Mouse (Mus musculus): ENCODE data around the gene Olfr711.
"Not testable (repeated sequence)": the region's sequence is repeated elsewhere in the genome, so short reads cannot be mapped to it uniquely, and the experiment has no call there.

The Olfr711 gene

GRCm38 (mm10) chr7:106975353-106975752 lies at the start of gene Olfr711:
Gene Olfr711, minus strand, starts transcription at chr7:106975453.
- no peak for DNase-seq (ENCODE audit: low read depth)

- DNase-seq (ENCODE audit: low read depth), result no peak
These were observed 30.7 kb upstream of the Olfr711 start, which contains the start of gene Olfr2 for GRCm38 (mm10) chr7:107005972-107006371. Gene Olfr2, minus strand, starts transcription at chr7:107006072.

- DNase-seq (ENCODE audit: low read depth), result no peak
These were observed 28.9 kb upstream of the Olfr711 start for GRCm38 (mm10) chr7:107004169-107004568.

- DNase-seq (ENCODE audit: low read depth), result no peak
These were observed 25.5 kb upstream of the Olfr711 start for GRCm38 (mm10) chr7:107000798-107001197.

GRCm38 (mm10) chr7:106985236-106985635 lies 10.0 kb upstream of the Olfr711 start:
- peak; percentile 4 for DNase-seq (ENCODE audit: low read depth)

- DNase-seq (ENCODE audit: low read depth), result peak; percentile 44
These were observed 7.8 kb downstream of the Olfr711 start for GRCm38 (mm10) chr7:106967503-106967902.

- DNase-seq (ENCODE audit: low read depth), result no peak
These were observed 11.4 kb downstream of the Olfr711 start, which contains the start of gene Olfr6 for GRCm38 (mm10) chr7:106963837-106964236. Gene Olfr6, minus strand, starts transcription at chr7:106963937.

- no peak for DNase-seq (ENCODE audit: low read depth)
These were observed 27.0 kb downstream of the Olfr711 start, which contains the start of gene Olfr710 for GRCm38 (mm10) chr7:106948212-106948611. Gene Olfr710, minus strand, starts transcription at chr7:106948312.

- DNase-seq (ENCODE audit: low read depth), result no peak
These were observed 43.1 kb downstream of the Olfr711 start, which contains the start of gene Olfr709-ps1 for GRCm38 (mm10) chr7:106932119-106932518. Gene Olfr709-ps1, minus strand, starts transcription at chr7:106932219.

- not testable (repeated sequence) for DNase-seq (ENCODE audit: low read depth)
These were observed 54.3 kb downstream of the Olfr711 start for GRCm38 (mm10) chr7:106920961-106921360.
